In the genomic region with DNA sequence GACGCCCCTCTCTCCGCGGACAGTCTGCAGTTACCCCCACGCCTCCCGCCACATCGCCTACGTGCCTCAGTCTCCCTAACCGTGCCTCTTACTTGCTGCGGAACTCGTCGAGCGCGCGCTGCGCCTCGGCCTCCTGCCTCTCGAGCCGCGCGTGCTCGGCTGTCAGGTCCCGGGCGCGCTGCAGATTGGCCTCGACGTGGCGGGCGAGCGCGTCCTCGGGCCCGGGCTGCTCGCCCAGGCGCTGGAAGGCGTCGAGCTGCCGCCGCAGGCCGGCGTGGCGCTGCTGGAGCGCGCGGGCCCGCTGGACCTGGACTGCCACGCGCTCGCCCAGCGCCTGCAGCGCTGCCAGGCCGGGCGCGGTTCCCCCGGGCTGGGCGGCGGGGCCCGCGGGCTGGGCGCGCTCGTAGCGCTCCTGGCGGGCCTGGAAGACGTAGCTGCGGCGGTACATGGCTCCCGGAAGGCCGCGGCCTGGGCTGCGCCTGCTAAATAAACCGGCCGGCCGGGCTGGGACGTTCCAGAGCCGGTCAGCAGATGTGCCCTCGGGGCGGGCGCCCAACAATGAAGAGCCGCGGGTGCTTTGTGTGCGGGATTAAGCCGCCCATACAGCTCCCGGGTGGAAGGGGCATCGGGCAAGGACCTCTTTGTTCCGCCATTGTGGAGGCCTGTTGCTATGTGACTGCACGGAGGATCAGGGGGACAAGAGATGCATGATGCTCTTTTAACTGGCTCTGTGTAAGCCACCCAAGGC, we compare ENCODE assay signal across 8 mouse cellular contexts. TPM values are rescaled to one million over a fixed set of nuclear protein-coding genes. Genes with fewer than 3 reads are reported as not detected.
DNase-seq lines count a peak whose midpoint lies in the region; ATAC-seq and TF ChIP-seq lines count a peak whose summit lies in the region.

A gene (minus strand): TSS at position 690 of the 748 bp plus-strand sequence.

- peaks cover 5% of the 10 kb centered on the region; the same call in 1 of the 2 replicates for H3K4me1 ChIP-seq in kidney, adult 2 months (ENCODE audit: control insufficient read depth, insufficient read depth, low read length)
- peaks cover 8% of the 10 kb centered on the region; the same call in 1 of the 2 replicates for H3K4me1 ChIP-seq in lung, embryonic 15.5 days
- H3K4me1 ChIP-seq in thymus, adult 2 months (replicated peaks; ENCODE audit: control insufficient read depth, insufficient read depth, low read length) = no peaks in the 10 kb centered on the region

- whole genome bisulfite sequencing in kidney, adult 2 months = 5% methylated on average over 85 of the region's 86 CpGs
- WGBS in lung, embryonic 15.5 days = 4% methylated on average over 86 of the region's 86 CpGs
- 15% methylated on average over 86 of the region's 86 CpGs for WGBS in thymus, adult 2 months

- peak within 1 kb of the TSS; percentile 43 for H3K4me3 ChIP-seq in layer of hippocampus, adult 2 months
- H3K4me3 ChIP-seq in kidney, adult 2 months (ENCODE audit: insufficient read depth, low read depth, low read length) = peak within 1 kb of the TSS; percentile 46
- peak within 1 kb of the TSS; percentile 41 for H3K4me3 ChIP-seq in lung, embryonic 15.5 days
- H3K4me3 ChIP-seq in thymus, adult 2 months (ENCODE audit: control insufficient read depth, insufficient read depth, low read length) = no peak within 1 kb of the TSS

- no peaks in the 10 kb centered on the region for H3K36me3 ChIP-seq in kidney, adult 2 months (ENCODE audit: control insufficient read depth, insufficient read depth, low read length)
- H3K36me3 ChIP-seq in lung, embryonic 15.5 days = no peaks in the 10 kb centered on the region
- H3K36me3 ChIP-seq in thymus, adult 2 months (ENCODE audit: control insufficient read depth, insufficient read depth, low read length) = no peaks in the 10 kb centered on the region

- TF ChIP-seq CTCF in layer of hippocampus, adult 2 months (conservative IDR thresholded peaks at IDR 0.05) = no peak
- TF ChIP-seq CTCF in kidney, adult 2 months (conservative IDR thresholded peaks at IDR 0.05; ENCODE audit: insufficient read depth, insufficient read length, low read depth, low read length) = no peak
- no peak for TF ChIP-seq CTCF in thymus, adult 2 months (IDR thresholded peaks at IDR 0.05; ENCODE audit: borderline replicate concordance, control insufficient read depth, extremely low read depth, insufficient read depth, low read length, poor library complexity)

- H3K27me3 ChIP-seq in kidney, adult 2 months (replicated peaks; ENCODE audit: control insufficient read depth, insufficient read depth, low read length) = no peaks in the 10 kb centered on the region
- H3K27me3 ChIP-seq in lung, embryonic 15.5 days = no peaks in the 10 kb centered on the region
- no peaks in the 10 kb centered on the region; the same call in 1 of the 2 replicates for H3K27me3 ChIP-seq in thymus, adult 2 months (ENCODE audit: control insufficient read depth, insufficient read depth, low read length)

- H3K27ac ChIP-seq in layer of hippocampus, adult 2 months = no peak within 1 kb of the TSS
- H3K27ac ChIP-seq in kidney, adult 2 months (ENCODE audit: insufficient read depth, low read depth, low read length) = no peak within 1 kb of the TSS
- 0 out of 2 replicates have a peak within 1 kb of the TSS, but pooled peaks have one; percentile 20 for H3K27ac ChIP-seq in lung, embryonic 15.5 days
- H3K27ac ChIP-seq in thymus, adult 2 months (ENCODE audit: control insufficient read depth, insufficient read depth, low read length) = no peak within 1 kb of the TSS

- H3K9me3 ChIP-seq in lung, embryonic 15.5 days = no peaks in the 10 kb centered on the region

- ATAC-seq in lung, embryonic 15.5 days (ENCODE audit: borderline replicate concordance, extremely low read depth, low FRiP score, low TSS enrichment) = peak; percentile 85

- peak within 1 kb of the TSS; percentile 55 for H3K9ac ChIP-seq in lung, embryonic 15.5 days

- H3K4me2 ChIP-seq in lung, embryonic 15.5 days = peak within 1 kb of the TSS; percentile 68

- TF ChIP-seq POLR2A in kidney, adult 2 months (IDR thresholded peaks at IDR 0.05; ENCODE audit: low read depth, low read length) = no peak
- no peak for TF ChIP-seq POLR2A in thymus, adult 2 months (IDR thresholded peaks at IDR 0.05; ENCODE audit: control insufficient read depth, extremely low read depth, insufficient read depth, low read length, poor library complexity)

- no peak for DNase-seq in layer of hippocampus, adult 2 months (ENCODE audit: low spot score in 2 of 2)
- no peak for DNase-seq in layer of hippocampus, adult 11-12 months (ENCODE audit: low spot score)
- DNase-seq in embryo, embryonic 10.5 days (ENCODE audit: low spot score) = peak; percentile 79
- DNase-seq in heart, adult 18-20 months = peak; percentile 57 to 59
- DNase-seq in kidney, adult 2 months = peak; percentile 47
- DNase-seq in ovary, postnatal 14 days (ENCODE audit: low spot score) = peak; percentile 38
- no peak for DNase-seq in thymus, adult 2 months

RNA-seq across cellular contexts. Expression of the gene that starts here (rescaled TPM):
- total RNA-seq in layer of hippocampus, adult 2 months (2021) = 1 to 10 TPM in 1 of 2 experiments, under 1 TPM in 1; 0.61 to 1.1 TPM
- under 1 TPM; 0.17 to 0.33 TPM for total RNA-seq in heart, adult 18-20 months (2021)
- polyA plus RNA-seq in kidney, adult 2 months (2012; rRNA removed) = 0.35 and 0.36 TPM in 2 replicates
- 1.7 and 2.1 TPM in 2 replicates for polyA plus RNA-seq in lung, embryonic 15.5 days (2015; fragmentation: Nextera tagmentation; extraction: Ambion mirVana)
- 0.32 and 0.35 TPM in 2 replicates for polyA plus RNA-seq in thymus, adult 2 months (2012; rRNA removed)

Comparison
In these comparisons a context has a peak if more than half of its experiments do, and no peak if none do; other contexts are left out.
1. Peak in DNase-seq in heart, adult 18-20 months; RNA of the gene not detected or under 1 TPM.
2. Peak in DNase-seq and H3K4me3 ChIP-seq in kidney, adult 2 months; RNA of the gene not detected or under 1 TPM.
3. DNase-seq: peak in embryo, embryonic 10.5 days (single experiment) and ovary, postnatal 14 days (single experiment); none in layer of hippocampus, adult 2 months (0 of 2), layer of hippocampus, adult 11-12 months (single experiment) and thymus, adult 2 months (single experiment).